Mouse (Mus musculus): ENCODE data around the gene Prpf31.

The Prpf31 gene

DNA sequence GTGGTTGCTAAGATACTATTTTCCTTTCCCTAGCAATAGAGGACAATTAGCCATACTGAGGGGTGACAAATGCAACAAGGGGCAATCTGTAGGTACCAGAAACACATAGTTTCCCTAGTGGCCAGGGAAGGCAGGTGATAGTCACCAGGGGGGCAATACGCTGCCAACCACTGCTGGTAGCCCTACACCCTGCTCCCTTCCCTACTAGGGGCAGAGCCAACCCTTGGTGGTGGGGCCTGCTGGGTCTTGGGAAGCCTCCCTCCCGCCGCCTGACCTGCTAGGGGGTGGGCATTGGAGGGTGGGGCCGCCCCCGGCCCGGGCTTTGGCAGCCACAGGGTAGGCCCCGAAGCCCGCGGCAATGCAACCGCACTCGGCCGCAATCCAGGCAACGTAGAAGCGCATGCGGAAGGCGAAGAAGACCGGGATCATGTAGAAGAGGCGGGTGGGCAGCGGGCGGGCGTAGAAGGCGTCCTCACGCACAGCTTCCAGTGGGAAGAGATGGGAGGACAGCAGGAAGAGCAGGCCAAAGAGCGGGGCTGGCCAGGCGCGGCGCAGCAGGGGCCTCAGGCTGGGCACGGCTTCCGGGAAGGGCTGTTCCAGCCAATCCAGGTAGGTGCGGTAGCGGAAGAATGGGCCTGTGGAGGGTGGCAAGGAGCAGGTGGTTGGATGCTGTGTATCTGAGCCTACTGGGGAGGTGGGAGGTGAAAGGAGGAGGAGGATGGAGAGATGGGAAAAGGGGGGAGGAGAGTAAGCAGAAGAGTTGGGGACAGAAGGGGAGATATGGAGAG lies 55.8 kb downstream of the Prpf31 start:
- no peak for DNase-seq (ENCODE audit: low spot score)

DNA sequence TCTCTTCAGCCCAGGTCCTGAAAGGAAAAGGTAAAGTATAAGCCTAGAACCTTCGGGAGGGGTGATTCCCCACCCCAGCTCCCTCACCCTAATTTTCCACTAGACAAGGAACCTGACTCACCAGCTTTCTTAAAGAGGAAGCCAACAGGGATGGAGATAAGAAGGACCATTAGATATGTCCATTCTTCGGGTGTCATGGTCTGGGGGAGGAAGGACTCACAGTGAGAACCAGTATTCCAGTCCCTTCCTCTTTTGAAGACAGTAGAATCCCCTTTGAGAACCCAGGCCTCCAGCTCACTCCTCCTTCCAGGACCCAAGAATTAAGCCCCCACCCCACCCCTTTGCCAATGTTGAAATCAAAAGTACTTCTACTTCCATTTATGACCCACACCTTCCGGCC lies 62.1 kb downstream of the Prpf31 start:
- no peak for DNase-seq (ENCODE audit: low spot score)

Measured in MN1 (cell line).